Mouse (Mus musculus): ENCODE data around the gene Dnah10.

GRCm38 (mm10) chr5:124872033-124872432 is 147.1 kb downstream of the Dnah10 start:
- no peak for TF ChIP-seq CTCF (IDR thresholded peaks at IDR 0.05; ENCODE audit: borderline replicate concordance, insufficient read depth, low read length)
- no peak for TF ChIP-seq POLR2A (IDR thresholded peaks at IDR 0.05; ENCODE audit: low read depth, low read length)
